Mouse (Mus musculus) thymus, postnatal 36 days (tissue): ENCODE measurements around the gene Shroom1.

Experiments
- DNase-seq, 2 experiments: peaks; one replicate each; pipeline ENCODE4 v3.0.0; 2022; ENCODE audit warnings: mixed read lengths in 2 of 2

Shroom1 gene

GRCm38 (mm10) chr11:53481088-53481730 is 24.2 kb downstream of the Shroom1 start:
- no peak for DNase-seq

GRCm38 (mm10) chr11:53483159-53483891 is 26.3 kb downstream of the Shroom1 start:
- DNase-seq = no peak

DNA sequence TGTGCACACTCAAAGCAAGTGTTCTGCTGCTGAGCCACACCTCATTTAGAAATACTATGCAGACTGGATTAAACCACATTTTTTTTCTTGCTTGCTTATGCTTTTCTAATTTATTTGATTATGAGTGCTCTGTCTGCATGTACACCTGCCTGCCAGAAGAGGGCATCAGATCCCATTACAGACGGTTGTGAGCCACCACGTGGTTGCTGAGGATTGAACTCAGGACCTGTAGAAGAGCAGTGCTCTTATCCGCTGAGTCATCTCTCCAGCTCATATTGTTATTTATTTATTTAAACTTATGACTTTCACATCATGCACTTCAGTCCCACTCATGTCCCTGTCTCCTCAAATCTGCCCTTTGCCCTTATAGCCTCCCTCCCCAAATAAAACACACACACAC is 28.7 kb downstream of the Shroom1 start:
- peak in 1 of 2 experiments; percentile 15 for DNase-seq

GRCm38 (mm10) chr11:53486351-53486750 is 29.3 kb downstream of the Shroom1 start:
- DNase-seq = no peak

GRCm38 (mm10) chr11:53486822-53487594 is 30.0 kb downstream of the Shroom1 start:
- DNase-seq = peak in 1 of 2 experiments; percentile 11

- DNase-seq = no peak
Measured at GRCm38 (mm10) chr11:53489007-53489406, 32.0 kb downstream of the Shroom1 start.

GRCm38 (mm10) chr11:53489421-53489820 is 32.4 kb downstream of the Shroom1 start:
- no peak for DNase-seq

- no peak for DNase-seq
Measured at GRCm38 (mm10) chr11:53491954-53492401, 35.0 kb downstream of the Shroom1 start.

DNA sequence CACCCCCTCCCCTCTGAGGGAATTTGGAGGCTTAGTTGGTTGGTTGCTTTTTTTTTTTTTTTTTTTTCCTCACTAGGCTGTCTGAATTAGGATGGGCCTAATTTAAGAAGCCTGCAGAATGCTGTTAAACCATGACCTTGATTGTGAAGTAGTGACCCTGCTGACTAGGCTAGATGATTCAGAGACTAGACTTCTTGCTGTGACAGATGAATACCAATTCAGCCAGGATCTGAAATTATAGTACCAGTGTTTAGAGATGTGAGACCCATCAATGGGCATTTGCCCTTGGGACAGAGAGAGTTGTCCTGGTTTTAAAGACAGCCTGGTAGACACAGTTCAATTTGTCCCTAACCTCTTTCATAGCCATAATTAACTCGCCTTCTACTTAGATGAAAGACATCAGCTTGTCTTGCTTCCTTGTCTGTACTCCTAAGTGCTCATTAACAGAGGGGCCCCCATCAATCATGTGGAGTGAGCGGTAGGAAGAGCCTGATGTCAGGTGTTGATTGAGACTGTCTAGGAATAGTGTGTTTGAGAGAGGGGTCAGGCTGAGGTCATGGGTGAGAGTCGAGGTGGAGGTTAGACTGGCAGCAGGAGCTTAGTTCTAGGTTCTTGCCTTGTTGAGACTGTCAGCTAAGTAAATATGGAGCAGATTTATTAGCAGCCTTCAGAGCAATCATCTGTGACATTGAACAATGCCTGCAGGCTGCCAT is 36.4 kb downstream of the Shroom1 start:
- DNase-seq = no peak

- no peak for DNase-seq
Measured at GRCm38 (mm10) chr11:53495417-53495816, 38.4 kb downstream of the Shroom1 start.

- DNase-seq = peak in 1 of 2 experiments; percentile 31
Measured at GRCm38 (mm10) chr11:53496946-53497345, 39.9 kb downstream of the Shroom1 start.

DNA sequence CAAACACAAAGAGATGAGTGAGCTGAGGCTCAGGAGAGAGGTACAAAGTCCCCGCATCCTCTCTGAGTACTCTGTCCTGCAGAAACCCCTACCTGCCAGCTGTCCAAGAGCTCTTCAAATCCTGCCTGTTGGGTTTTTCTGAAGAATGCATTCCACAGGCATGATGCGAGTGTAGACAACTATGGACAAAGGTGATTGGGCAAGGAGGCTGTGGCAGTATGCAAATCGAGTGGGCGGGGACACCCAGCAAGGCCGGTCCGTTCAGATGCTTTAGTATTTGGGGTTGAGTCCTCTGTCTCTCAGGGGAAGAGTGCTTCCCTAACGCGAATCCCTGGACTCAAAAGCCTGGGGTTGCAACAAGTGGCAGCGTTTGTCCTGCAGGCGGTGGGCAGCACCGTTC is 43.6 kb downstream of the Shroom1 start:
- no peak for DNase-seq

DNA sequence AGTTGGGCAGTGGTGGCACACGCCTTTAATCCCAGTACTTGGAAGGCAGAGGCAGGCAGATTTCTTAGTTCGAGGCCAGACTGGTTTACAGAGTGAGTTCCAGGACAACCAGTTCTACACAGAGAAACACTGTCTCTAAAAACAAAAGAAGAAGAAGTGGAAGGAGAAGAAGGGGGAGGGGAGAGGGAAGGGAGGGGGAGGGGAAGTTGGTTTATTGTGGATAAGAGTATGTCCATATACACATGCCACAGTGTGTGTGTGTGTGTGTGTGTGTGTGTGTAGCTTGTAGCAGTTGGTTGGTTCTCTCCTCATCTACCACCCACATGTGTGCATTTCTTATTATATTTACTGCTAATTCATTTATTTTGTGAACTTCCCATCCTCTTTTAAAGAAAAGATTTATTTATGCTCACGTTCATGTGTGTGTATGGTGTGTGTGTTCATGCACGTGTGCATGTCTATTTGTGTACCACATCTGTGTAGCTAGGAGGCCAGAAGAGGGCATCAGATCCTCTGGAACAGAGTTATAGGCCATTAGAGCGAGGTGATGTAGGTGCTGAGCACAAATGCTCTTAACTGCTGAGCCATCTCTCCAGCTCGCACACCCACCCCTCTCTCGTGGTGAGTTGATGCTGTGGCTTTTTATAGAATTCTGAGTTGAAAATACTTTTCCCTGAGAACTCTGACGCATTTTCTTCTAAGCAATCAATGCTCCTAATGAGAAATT is 45.2 kb downstream of the Shroom1 start:
- no peak for DNase-seq

- no peak for DNase-seq
Measured at GRCm38 (mm10) chr11:53503738-53504137, 46.7 kb downstream of the Shroom1 start.

- no peak for DNase-seq
Measured at GRCm38 (mm10) chr11:53504376-53504775, 47.4 kb downstream of the Shroom1 start.

DNA sequence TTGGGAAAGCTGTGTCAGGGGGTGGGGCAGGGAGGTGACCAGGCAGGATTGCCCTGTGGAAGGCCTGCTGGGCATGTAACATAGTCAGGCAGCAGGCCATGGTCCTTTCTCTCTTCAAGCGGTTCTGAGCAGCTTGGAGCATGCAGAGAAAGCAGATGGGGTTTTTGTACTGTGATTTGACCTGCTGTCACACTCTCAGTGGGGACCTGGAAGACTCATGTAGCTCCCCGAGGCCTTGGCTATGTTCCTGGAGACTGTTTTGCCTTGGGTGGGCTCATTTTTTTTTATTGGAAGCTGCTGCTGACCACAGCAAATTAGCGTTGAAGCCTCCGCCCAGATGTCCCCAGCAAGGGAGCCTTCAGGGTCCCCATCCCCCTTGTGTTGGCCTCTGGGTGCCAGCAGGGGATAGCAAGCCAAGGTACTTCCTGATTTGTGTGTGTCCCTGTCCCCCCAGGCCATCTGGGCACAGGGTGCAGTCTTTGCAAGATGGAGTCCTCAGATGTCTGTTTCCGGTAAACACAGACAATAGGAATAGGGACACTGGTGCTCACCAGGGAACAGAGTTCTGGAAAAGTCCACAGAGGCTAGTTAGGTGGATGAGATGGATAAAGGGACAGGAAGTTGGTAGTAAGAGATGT is 48.1 kb downstream of the Shroom1 start:
- DNase-seq = no peak

DNA sequence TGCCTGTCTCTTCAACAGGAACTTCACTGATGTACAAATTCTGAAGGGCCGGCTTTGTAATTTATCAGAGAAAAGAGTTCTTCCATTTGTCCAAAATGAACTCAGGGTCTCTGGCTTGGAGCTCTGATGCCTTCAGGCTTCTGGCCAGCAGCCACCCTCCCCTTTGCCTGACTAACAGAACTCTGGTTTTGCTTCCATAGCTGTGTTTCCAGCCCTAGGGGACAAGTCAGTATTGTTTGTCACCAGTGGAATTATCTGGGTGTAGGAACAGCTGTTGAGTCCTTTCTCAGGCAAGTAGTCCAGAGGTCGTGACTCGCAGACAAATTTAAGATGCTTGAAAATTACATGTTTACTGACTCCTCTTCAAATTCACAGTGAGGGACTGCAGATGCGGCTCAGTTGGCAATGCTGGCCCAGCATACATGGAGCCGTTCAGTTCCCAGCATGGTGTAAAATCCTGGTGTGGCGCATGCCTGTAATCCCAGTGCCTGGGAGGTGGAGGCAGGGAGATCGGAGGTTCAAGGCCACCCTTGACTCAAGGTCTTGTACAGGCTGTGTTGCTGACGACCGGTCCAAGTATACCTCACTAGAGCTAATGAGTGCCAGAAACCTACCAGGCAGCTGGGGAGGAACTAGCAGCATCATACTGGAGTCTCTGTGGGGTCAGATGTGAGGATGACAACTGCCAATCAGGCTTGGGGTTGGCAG is 50.2 kb downstream of the Shroom1 start:
- no peak for DNase-seq

GRCm38 (mm10) chr11:53508152-53508551 is 51.1 kb downstream of the Shroom1 start:
- DNase-seq = no peak

- no peak for DNase-seq
Measured at GRCm38 (mm10) chr11:53508591-53508990, 51.6 kb downstream of the Shroom1 start.

GRCm38 (mm10) chr11:53510351-53510750 is 53.3 kb downstream of the Shroom1 start:
- DNase-seq = no peak
